Mouse (Mus musculus) midbrain, embryonic 12.5 days (tissue): Measurements from ENCODE around the gene Orm2. TPM values are rescaled to one million over a fixed set of nuclear protein-coding genes. Genes with fewer than 3 reads are reported as not detected.
"Not testable (repeated sequence)": the region's sequence is repeated elsewhere in the genome, so short reads cannot be mapped to it uniquely, and the experiment has no call there.

Experiments used
- ATAC-seq: fragments of 200-750 bp; cut with Nextera tagmentation; 2 replicates; pipeline ENCODE4 v1.8.0; 2017; ENCODE audit warnings: low read depth, moderate TSS enrichment, moderate library complexity; ENCODE audit not compliant: low FRiP score
- H3K27ac ChIP-seq: fragments of 300-500 bp; sonication (generic); replicated peaks from 2 replicates; pipeline ENCODE4 v1.5.1; 2016; ENCODE audit warnings: mild to moderate bottlenecking
- H3K27me3 ChIP-seq: fragments of 300-500 bp; sonication (generic); 2 replicates; pipeline ENCODE4 v1.6.1; 2016; ENCODE audit warnings: mild to moderate bottlenecking
- H3K36me3 ChIP-seq: fragments of 300-500 bp; sonication (generic); 2 replicates; pipeline ENCODE4 v1.6.1; 2016
- H3K4me1 ChIP-seq: fragments of 300-500 bp; sonication (generic); 2 replicates; pipeline ENCODE4 v1.6.1; 2016
- H3K4me2 ChIP-seq: fragments of 300-500 bp; sonication (generic); replicated peaks from 2 replicates; pipeline ENCODE4 v1.6.1; 2016; ENCODE audit warnings: mild to moderate bottlenecking, moderate library complexity
- H3K4me3 ChIP-seq: fragments of 300-500 bp; sonication (generic); 2 replicates; pipeline ENCODE4 v1.5.1; 2016; ENCODE audit warnings: mild to moderate bottlenecking
- H3K9ac ChIP-seq: fragments of 300-500 bp; sonication (generic); replicated peaks from 2 replicates; pipeline ENCODE4 v1.6.1; 2016; ENCODE audit warnings: mild to moderate bottlenecking, moderate library complexity
- H3K9me3 ChIP-seq: fragments of 300-500 bp; sonication (generic); 2 replicates; pipeline ENCODE4 v1.6.1; 2016; ENCODE audit warnings: mild to moderate bottlenecking
- WGBS: fragments of 180-500 bp; shearing (Covaris S2); methylation state at CpG from one replicate; pipeline ENCODE4 v1.1.7; 2016; 5-methylcytosine and 5-hydroxymethylcytosine counted together
- polyA plus RNA-seq: library from polyadenylated mRNA; unstranded; fragments of >200 nt; fragmentation: Nextera tagmentation; extraction: Ambion mirVana; gene quantifications from 2 replicates; pipeline ENCODE4 v1.2.1, GENCODE M21; 2016

Gene Orm2
- polyA plus RNA-seq, result not detected in 2 replicates

- no peak within 1 kb of the TSS for H3K9ac ChIP-seq
- no peak for ATAC-seq
- no peak within 1 kb of the TSS for H3K4me2 ChIP-seq
- H3K4me3 ChIP-seq, result no peak within 1 kb of the TSS
- 0 out of 2 replicates have a peak, but pooled peaks cover under 1% of the 10 kb centered on the region for H3K36me3 ChIP-seq
- H3K4me1 ChIP-seq, result no peaks in the 10 kb centered on the region
- 90% methylated on average over 5 of the region's 5 CpGs for WGBS
- no peaks in the 10 kb centered on the region for H3K9me3 ChIP-seq
- H3K27ac ChIP-seq, result no peak within 1 kb of the TSS
- H3K27me3 ChIP-seq, result no peaks in the 10 kb centered on the region
These were observed at the start of gene Orm2 for GRCm38 (mm10) chr4:63362150-63362549. TSS of gene Orm2 (plus strand) at chr4:63362449.

DNA sequence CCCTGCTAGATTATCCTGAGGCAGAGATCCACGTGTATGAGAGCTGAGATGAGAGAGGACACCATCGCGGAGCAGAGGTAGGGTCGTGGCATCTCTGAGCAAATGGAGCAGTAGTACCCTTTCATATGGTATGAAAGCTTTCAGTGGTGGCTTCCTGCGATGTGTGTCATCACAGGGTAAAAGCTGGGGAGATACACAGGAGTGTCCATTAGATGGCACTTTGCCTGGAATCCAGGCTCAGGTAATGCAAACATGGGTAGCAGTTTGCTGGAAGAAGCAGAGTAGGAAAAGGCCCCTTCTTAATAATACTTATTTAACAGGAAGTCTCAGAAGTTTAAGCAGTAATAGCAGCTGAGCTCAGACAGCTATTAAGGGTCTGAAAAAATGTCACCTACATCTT is 48.2 kb upstream of the Orm2 start:
- no peaks in the 10 kb centered on the region for H3K27me3 ChIP-seq
- WGBS, result 73% methylated on average over 5 of the region's 5 CpGs
- H3K27ac ChIP-seq, result no peak overlapping the region
- no peaks in the 10 kb centered on the region for H3K9me3 ChIP-seq
- ATAC-seq, result no peak
- no peak overlapping the region for H3K9ac ChIP-seq
- no peak overlapping the region for H3K4me2 ChIP-seq
- no peak overlapping the region for H3K4me3 ChIP-seq
- H3K4me1 ChIP-seq, result no peaks in the 10 kb centered on the region
- no peaks in the 10 kb centered on the region for H3K36me3 ChIP-seq

DNA sequence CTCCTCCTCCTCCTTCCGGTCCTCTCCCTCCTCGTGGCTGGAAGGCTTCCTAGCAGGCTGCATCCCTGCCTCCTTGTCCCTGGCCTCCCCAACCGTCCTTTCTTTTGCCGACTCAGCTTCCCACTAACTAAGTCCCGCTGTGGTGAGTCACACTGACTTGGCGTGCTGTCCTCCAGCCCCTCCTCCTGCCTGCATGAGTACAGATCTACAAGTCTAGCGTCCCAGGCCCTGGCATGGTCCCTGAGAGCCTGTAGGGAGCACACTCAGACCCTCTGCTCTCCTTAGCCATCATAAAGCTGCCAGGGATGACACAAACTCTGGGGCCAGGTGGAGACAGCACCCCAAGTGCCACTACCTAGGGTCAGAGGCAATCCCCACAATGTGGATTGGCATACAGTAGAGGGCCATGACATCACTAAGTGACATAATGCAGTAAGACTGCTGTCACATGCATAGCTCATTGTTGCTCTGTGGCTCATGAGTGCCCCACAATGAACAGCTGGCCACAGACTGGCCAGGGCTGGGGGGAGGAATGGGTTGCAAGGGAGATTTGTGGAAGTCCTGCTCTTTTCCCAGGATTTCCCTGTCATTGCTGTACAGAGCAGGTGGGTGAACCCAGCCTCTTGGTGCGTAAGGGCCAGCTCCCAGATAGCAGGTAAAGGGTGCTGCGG is 46.0 kb upstream of the Orm2 start:
- no peak overlapping the region for H3K4me2 ChIP-seq
- no peaks in the 10 kb centered on the region for H3K36me3 ChIP-seq
- no peaks in the 10 kb centered on the region for H3K9me3 ChIP-seq
- H3K27ac ChIP-seq, result no peak overlapping the region
- 75% methylated on average over 9 of the region's 9 CpGs for WGBS
- no peaks in the 10 kb centered on the region for H3K27me3 ChIP-seq
- H3K4me1 ChIP-seq, result no peaks in the 10 kb centered on the region
- ATAC-seq, result no peak
- no peak overlapping the region for H3K4me3 ChIP-seq
- no peak overlapping the region for H3K9ac ChIP-seq

DNA sequence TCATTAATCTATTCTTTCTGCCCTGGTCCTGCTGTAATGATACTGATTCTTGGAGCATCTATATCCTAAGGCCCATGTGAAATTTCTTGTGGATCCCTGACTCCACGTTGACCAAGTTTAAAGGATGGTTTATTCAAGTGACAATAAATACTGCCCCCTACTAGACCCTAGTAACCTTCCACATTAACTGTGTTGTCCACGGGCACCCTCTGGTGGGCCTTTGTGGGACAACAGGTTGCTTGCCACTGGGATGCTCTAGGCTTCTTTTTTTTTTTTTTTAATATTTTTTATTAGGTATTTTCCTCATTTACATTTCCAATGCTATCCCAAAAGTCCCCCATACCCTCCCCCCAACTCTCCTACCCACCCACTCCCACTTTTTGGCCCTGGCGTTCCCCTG is 42.7 kb upstream of the Orm2 start:
- not testable (repeated sequence) for H3K27me3 ChIP-seq, H3K9ac ChIP-seq, H3K4me3 ChIP-seq, H3K27ac ChIP-seq, H3K36me3 ChIP-seq, H3K4me1 ChIP-seq, H3K9me3 ChIP-seq, H3K4me2 ChIP-seq
- WGBS, result 27% methylated on average over 3 of the region's 3 CpGs
- 0 out of 2 replicates have a peak, but pooled peaks have one; percentile 39 for ATAC-seq

DNA sequence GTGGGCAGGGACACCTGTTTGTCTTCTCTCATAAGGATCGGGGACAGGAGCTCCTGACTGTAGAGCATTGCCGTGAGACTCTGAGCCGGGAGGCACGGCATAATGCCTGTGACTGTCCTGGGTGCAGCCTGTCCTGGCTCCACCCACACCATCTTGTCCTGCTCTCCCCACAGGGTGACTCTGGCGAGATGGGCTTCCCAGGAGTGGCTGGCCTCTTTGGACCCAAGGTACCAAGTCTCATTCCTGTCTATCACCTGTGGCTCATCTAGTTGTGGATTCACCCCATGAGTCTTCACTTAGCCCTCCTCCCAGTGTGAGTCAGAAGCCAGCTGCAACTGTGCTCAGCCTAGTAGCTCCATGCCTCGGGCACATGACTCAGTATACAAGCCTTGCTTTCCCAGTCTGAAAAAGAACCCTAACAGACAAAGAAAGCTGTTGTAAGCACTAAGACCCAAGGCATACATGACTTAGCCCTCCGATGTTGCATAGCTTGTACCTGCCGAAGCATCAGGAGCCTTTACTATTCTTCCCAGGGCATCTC is 38.9 kb upstream of the Orm2 start:
- H3K27me3 ChIP-seq, result no peaks in the 10 kb centered on the region
- ATAC-seq, result no peak
- WGBS, result 85% methylated on average over 8 of the region's 8 CpGs
- no peaks in the 10 kb centered on the region for H3K9me3 ChIP-seq
- no peak overlapping the region for H3K4me3 ChIP-seq
- H3K27ac ChIP-seq, result no peak overlapping the region
- H3K9ac ChIP-seq, result no peak overlapping the region
- H3K4me2 ChIP-seq, result no peak overlapping the region
- no peaks in the 10 kb centered on the region for H3K36me3 ChIP-seq
- H3K4me1 ChIP-seq, result no peaks in the 10 kb centered on the region

DNA sequence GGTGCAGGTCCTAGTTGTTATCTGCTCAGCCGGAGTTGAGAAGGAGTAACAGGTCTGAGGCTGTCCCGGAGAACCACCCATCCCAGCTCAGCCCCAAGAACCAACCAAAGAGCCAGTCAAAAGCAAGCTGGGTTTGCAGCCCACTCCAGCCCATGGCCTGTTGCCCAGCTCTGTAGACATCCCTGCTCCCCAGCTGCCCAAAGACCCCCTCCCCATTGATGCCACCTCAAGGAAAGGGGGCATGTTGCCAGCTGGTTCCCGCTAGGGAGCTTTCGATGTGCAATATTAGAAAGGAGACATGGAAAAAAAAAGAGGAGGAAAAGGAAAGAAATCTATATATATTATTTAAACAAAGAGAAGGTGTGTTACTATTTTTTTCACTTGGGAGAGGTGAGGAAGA is 28.8 kb upstream of the Orm2 start:
- 94% methylated on average over 4 of the region's 4 CpGs for WGBS
- Histone ChIP-seq H3K4me1 (no peaks in the 10 kb centered on the region), H3K9ac (no peak overlapping the region), H3K4me3 (no peak overlapping the region), H3K36me3 (no peaks in the 10 kb centered on the region), H3K27me3 (no peaks in the 10 kb centered on the region), H3K9me3 (no peaks in the 10 kb centered on the region), H3K4me2 (no peak overlapping the region), H3K27ac (no peak overlapping the region)
- no peak for ATAC-seq

- Histone ChIP-seq H3K9ac (no peak overlapping the region), H3K4me3 (no peak overlapping the region), H3K27ac (no peak overlapping the region), H3K4me2 (no peak overlapping the region), H3K36me3 (no peaks in the 10 kb centered on the region), H3K4me1 (no peaks in the 10 kb centered on the region), H3K9me3 (no peaks in the 10 kb centered on the region), H3K27me3 (no peaks in the 10 kb centered on the region)
- ATAC-seq, result no peak
- WGBS, result 75% methylated on average over 3 of the region's 3 CpGs
These were observed 23.7 kb upstream of the Orm2 start for GRCm38 (mm10) chr4:63338414-63339076.

DNA sequence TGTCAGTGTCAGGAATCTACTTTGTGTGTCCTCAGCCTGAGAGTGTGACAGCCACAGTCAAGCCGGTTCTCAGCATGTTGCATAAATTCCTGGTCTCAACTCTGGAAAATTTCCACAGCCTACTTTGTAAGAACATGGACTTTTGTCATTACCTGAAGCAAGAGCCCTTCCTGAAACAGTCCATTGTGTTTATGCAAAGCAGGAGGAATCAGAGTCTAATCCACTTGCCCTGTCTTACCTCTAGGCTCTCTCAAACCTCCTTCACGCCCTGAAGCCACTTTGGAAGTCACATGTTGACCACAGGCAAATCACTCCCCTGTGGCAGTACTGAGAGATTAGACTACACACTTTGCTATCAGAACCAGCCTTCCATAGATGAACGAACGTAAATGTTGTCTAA is 19.8 kb upstream of the Orm2 start:
- Histone ChIP-seq H3K4me3 (no peak overlapping the region), H3K9me3 (no peaks in the 10 kb centered on the region), H3K4me1 (no peaks in the 10 kb centered on the region), H3K4me2 (no peak overlapping the region), H3K27ac (no peak overlapping the region), H3K9ac (no peak overlapping the region), H3K36me3 (no peaks in the 10 kb centered on the region), H3K27me3 (no peaks in the 10 kb centered on the region)
- WGBS, result 73% methylated on average over 4 of the region's 4 CpGs
- ATAC-seq, result no peak

DNA sequence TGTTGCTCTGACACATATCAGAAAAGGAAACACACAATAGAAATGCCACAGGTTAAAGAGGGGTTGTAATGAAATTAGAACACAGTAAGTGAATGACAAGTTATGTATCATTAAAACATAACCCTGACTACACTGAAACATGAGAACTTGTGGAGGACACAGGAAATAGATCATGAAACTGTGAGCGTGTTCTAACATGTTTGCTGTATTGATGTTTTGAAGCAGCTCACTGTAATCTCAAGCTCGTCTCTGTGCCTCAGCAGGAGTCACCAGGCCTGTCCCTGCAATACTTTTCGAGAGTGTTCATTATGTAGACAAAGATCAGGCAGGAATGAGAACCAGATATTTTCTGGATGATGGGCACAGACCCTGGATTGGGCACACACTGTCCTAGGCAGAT is 18.6 kb upstream of the Orm2 start:
- Histone ChIP-seq H3K9ac (no peak overlapping the region), H3K27me3 (no peaks in the 10 kb centered on the region), H3K4me3 (no peak overlapping the region), H3K9me3 (no peaks in the 10 kb centered on the region), H3K4me2 (no peak overlapping the region), H3K4me1 (no peaks in the 10 kb centered on the region), H3K36me3 (no peaks in the 10 kb centered on the region), H3K27ac (no peak overlapping the region)
- WGBS, result 71% methylated on average over 3 of the region's 3 CpGs
- no peak for ATAC-seq

- Histone ChIP-seq H3K27ac (no peak within 1 kb of the TSS), H3K36me3 (no peaks in the 10 kb centered on the region), H3K4me2 (no peak within 1 kb of the TSS), H3K27me3 (no peaks in the 10 kb centered on the region), H3K4me3 (no peak within 1 kb of the TSS), H3K9ac (no peak within 1 kb of the TSS), H3K9me3 (no peaks in the 10 kb centered on the region), H3K4me1 (no peaks in the 10 kb centered on the region)
- ATAC-seq, result no peak
- 95% methylated on average over 8 of the region's 8 CpGs for whole genome bisulfite sequencing
These were observed 18.0 kb upstream of the Orm2 start, which contains the start of gene Orm1 for GRCm38 (mm10) chr4:63344295-63344694. TSS of gene Orm1 (plus strand) at chr4:63344560.

DNA sequence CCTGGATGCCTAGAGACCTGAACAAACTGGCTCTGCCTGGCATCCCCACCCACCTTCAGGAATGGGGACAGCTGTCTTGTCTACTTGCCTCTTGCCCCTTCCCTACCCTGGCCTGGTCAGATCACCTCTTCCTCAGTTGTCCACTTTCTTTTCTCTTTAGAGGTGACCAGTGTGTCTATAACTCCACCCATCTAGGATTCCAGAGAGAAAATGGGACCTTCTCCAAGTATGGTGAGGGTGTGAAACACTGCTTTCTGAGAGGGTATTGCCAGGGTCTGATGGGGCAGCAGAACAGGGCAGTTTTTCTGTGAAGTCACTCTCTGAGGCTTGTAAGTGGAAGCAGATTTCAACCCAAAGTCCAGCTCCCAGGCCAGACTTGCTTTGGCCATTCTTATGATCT is 17.0 kb upstream of the Orm2 start:
- Histone ChIP-seq H3K27ac (no peak overlapping the region), H3K9me3 (no peaks in the 10 kb centered on the region), H3K27me3 (no peaks in the 10 kb centered on the region), H3K4me2 (no peak overlapping the region), H3K4me3 (no peak overlapping the region), H3K9ac (no peak overlapping the region), H3K36me3 (no peaks in the 10 kb centered on the region), H3K4me1 (no peaks in the 10 kb centered on the region)
- no peak for ATAC-seq

DNA sequence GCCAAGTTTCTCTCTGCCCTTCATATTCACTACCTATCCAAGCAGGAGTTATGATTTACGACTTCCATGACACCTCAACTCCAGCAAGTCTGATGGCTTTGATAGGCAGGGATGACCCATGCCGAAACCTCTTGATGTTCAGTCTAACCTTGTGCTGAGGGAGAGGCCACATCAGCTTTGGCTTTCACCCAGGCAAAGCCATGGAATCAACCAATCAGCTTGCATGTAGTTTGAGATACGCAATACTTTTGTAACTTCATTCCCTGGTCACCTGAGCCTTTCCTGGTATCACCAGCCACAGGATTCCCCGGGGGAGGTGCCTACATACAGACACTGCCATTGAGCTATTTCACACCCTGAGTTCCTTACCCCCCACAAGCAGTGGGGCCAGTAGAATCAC is 15.6 kb upstream of the Orm2 start:
- H3K27ac ChIP-seq, result no peak overlapping the region
- 92% methylated on average over 4 of the region's 4 CpGs for WGBS
- H3K4me1 ChIP-seq, result no peaks in the 10 kb centered on the region
- H3K27me3 ChIP-seq, result no peaks in the 10 kb centered on the region
- no peaks in the 10 kb centered on the region for H3K36me3 ChIP-seq
- ATAC-seq, result no peak
- no peak overlapping the region for H3K9ac ChIP-seq
- no peaks in the 10 kb centered on the region for H3K9me3 ChIP-seq
- H3K4me3 ChIP-seq, result no peak overlapping the region
- H3K4me2 ChIP-seq, result no peak overlapping the region
